Mouse (Mus musculus): ENCODE results near the gene Fbll1. TPM values are rescaled to one million over a fixed set of nuclear protein-coding genes. Genes with fewer than 3 reads are reported as not detected.

Fbll1 gene
- polyA plus RNA-seq, 2 experiments: 0.15 TPM; not detected in 1

- no peak for TF ChIP-seq POLR2A (IDR thresholded peaks at IDR 0.05; ENCODE audit: borderline replicate concordance, extremely low read depth, insufficient read depth, insufficient read length)
- DNase-seq (ENCODE audit: low spot score): no peak
Measured at GRCm38 (mm10) chr11:35770741-35771504, 27.8 kb downstream of the Fbll1 start.

GRCm38 (mm10) chr11:35769746-35770437 is 28.8 kb downstream of the Fbll1 start:
- Histone ChIP-seq H3K9ac (ENCODE audit: low read depth, low read length, severe bottlenecking) (peak overlapping the region; percentile 97), H3K27ac (replicated peaks; ENCODE audit: low read depth, low read length) (peak overlapping the region; percentile 94), H3K4me3 (replicated peaks; ENCODE audit: low read length) (peak overlapping the region; percentile 93), H3K4me2 (replicated peaks; ENCODE audit: low read depth, low read length, severe bottlenecking) (peak overlapping the region; percentile 64), H3K4me1 (ENCODE audit: control insufficient read depth, insufficient read depth, low read length) (peaks cover 10% of the 10 kb centered on the region), H3K36me3 (ENCODE audit: control insufficient read depth, insufficient read depth, low read length) (0 out of 2 replicates have a peak, but pooled peaks cover 3% of the 10 kb centered on the region), H3K9me3 (ENCODE audit: control insufficient read depth, low read length) (no peaks in the 10 kb centered on the region), H3K27me3 (ENCODE audit: control insufficient read depth, insufficient read depth, low read length) (no peaks in the 10 kb centered on the region)
- peak; percentile 89 for ATAC-seq (ENCODE audit: low FRiP score, low read depth)
- TF ChIP-seq POLR2A (IDR thresholded peaks at IDR 0.05; ENCODE audit: borderline replicate concordance, extremely low read depth, insufficient read depth, insufficient read length): peak; percentile 60; the same call in 1 of the 2 replicates
- 1% methylated on average over 20 of the region's 41 CpGs for WGBS
- peak; percentile 73 for DNase-seq (ENCODE audit: low spot score)

More at GRCm38 (mm10) chr11:35770741-35771504, 27.8 kb downstream of the Fbll1 start:
- peak overlapping the region; percentile 64 for H3K4me2 ChIP-seq (replicated peaks; ENCODE audit: low read depth, low read length, severe bottlenecking)
- H3K27me3 ChIP-seq (ENCODE audit: control insufficient read depth, insufficient read depth, low read length): no peaks in the 10 kb centered on the region
- no peaks in the 10 kb centered on the region for H3K9me3 ChIP-seq (ENCODE audit: control insufficient read depth, low read length)
- H3K4me3 ChIP-seq (replicated peaks; ENCODE audit: low read length): peak overlapping the region; percentile 93
- no peak for ATAC-seq (ENCODE audit: low FRiP score, low read depth)
- H3K36me3 ChIP-seq (ENCODE audit: control insufficient read depth, insufficient read depth, low read length): 0 out of 2 replicates have a peak, but pooled peaks cover 7% of the 10 kb centered on the region
- no peak overlapping the region for H3K27ac ChIP-seq (replicated peaks; ENCODE audit: low read depth, low read length)
- WGBS: 57% methylated on average over 9 of the region's 9 CpGs
- H3K9ac ChIP-seq (ENCODE audit: low read depth, low read length, severe bottlenecking): peak overlapping the region; percentile 97
- H3K4me1 ChIP-seq (ENCODE audit: control insufficient read depth, insufficient read depth, low read length): peaks cover 10% of the 10 kb centered on the region

- no peak for TF ChIP-seq POLR2A (IDR thresholded peaks at IDR 0.05; ENCODE audit: borderline replicate concordance, extremely low read depth, insufficient read depth, insufficient read length)
- DNase-seq (ENCODE audit: low spot score) (peak; percentile 99), ATAC-seq (ENCODE audit: low FRiP score, low read depth) (peak; percentile 100)
- Histone ChIP-seq H3K9ac (ENCODE audit: low read depth, low read length, severe bottlenecking) (peak within 1 kb of the TSS; percentile 97), H3K36me3 (ENCODE audit: control insufficient read depth, insufficient read depth, low read length) (0 out of 2 replicates have a peak, but pooled peaks cover 3% of the 10 kb centered on the region), H3K9me3 (ENCODE audit: control insufficient read depth, low read length) (no peaks in the 10 kb centered on the region), H3K27me3 (ENCODE audit: control insufficient read depth, insufficient read depth, low read length) (no peaks in the 10 kb centered on the region), H3K27ac (replicated peaks; ENCODE audit: low read depth, low read length) (peak within 1 kb of the TSS; percentile 94), H3K4me3 (replicated peaks; ENCODE audit: low read length) (peak within 1 kb of the TSS; percentile 93), H3K4me1 (ENCODE audit: control insufficient read depth, insufficient read depth, low read length) (peaks cover 10% of the 10 kb centered on the region), H3K4me2 (replicated peaks; ENCODE audit: low read depth, low read length, severe bottlenecking) (peak within 1 kb of the TSS; percentile 64)
- under 1% methylated on average over 31 of the region's 50 CpGs for WGBS
Measured at GRCm38 (mm10) chr11:35769188-35769745, 29.4 kb downstream of the Fbll1 start, which contains the start of gene Pank3. Pank3 (plus strand) TSS chr11:35769484.

- Histone ChIP-seq H3K9me3 (ENCODE audit: control insufficient read depth, low read length) (no peaks in the 10 kb centered on the region), H3K27me3 (ENCODE audit: control insufficient read depth, insufficient read depth, low read length) (no peaks in the 10 kb centered on the region), H3K27ac (replicated peaks; ENCODE audit: low read depth, low read length) (no peak overlapping the region), H3K4me1 (ENCODE audit: control insufficient read depth, insufficient read depth, low read length) (peaks cover 10% of the 10 kb centered on the region), H3K36me3 (ENCODE audit: control insufficient read depth, insufficient read depth, low read length) (no peaks in the 10 kb centered on the region), H3K4me3 (replicated peaks; ENCODE audit: low read length) (no peak overlapping the region), H3K4me2 (replicated peaks; ENCODE audit: low read depth, low read length, severe bottlenecking) (no peak overlapping the region), H3K9ac (ENCODE audit: low read depth, low read length, severe bottlenecking) (no peak overlapping the region)
- TF ChIP-seq POLR2A (IDR thresholded peaks at IDR 0.05; ENCODE audit: borderline replicate concordance, extremely low read depth, insufficient read depth, insufficient read length): no peak
- 85% methylated on average over 5 of the region's 5 CpGs for WGBS
- ATAC-seq (ENCODE audit: low FRiP score, low read depth): no peak
- DNase-seq (ENCODE audit: low spot score): no peak
Measured at GRCm38 (mm10) chr11:35766845-35767244, 31.8 kb downstream of the Fbll1 start.

GRCm38 (mm10) chr11:35760627-35761003 is 38.1 kb downstream of the Fbll1 start:
- Histone ChIP-seq H3K27me3 (ENCODE audit: control insufficient read depth, insufficient read depth, low read length) (no peaks in the 10 kb centered on the region), H3K27ac (replicated peaks; ENCODE audit: low read depth, low read length) (no peak overlapping the region), H3K4me1 (ENCODE audit: control insufficient read depth, insufficient read depth, low read length) (no peaks in the 10 kb centered on the region), H3K9me3 (ENCODE audit: control insufficient read depth, low read length) (no peaks in the 10 kb centered on the region), H3K9ac (ENCODE audit: low read depth, low read length, severe bottlenecking) (no peak overlapping the region), H3K4me2 (replicated peaks; ENCODE audit: low read depth, low read length, severe bottlenecking) (no peak overlapping the region), H3K4me3 (replicated peaks; ENCODE audit: low read length) (no peak overlapping the region), H3K36me3 (ENCODE audit: control insufficient read depth, insufficient read depth, low read length) (no peaks in the 10 kb centered on the region)
- no peak for TF ChIP-seq POLR2A (IDR thresholded peaks at IDR 0.05; ENCODE audit: borderline replicate concordance, extremely low read depth, insufficient read depth, insufficient read length)
- 86% methylated on average over 4 of the region's 4 CpGs for WGBS
- ATAC-seq (ENCODE audit: low FRiP score, low read depth) (no peak), DNase-seq (ENCODE audit: low spot score) (no peak)

Data from limb, embryonic 14.5 days (tissue).